Mouse (Mus musculus): ENCODE measurements around the gene Cmip.

Cmip gene

DNA sequence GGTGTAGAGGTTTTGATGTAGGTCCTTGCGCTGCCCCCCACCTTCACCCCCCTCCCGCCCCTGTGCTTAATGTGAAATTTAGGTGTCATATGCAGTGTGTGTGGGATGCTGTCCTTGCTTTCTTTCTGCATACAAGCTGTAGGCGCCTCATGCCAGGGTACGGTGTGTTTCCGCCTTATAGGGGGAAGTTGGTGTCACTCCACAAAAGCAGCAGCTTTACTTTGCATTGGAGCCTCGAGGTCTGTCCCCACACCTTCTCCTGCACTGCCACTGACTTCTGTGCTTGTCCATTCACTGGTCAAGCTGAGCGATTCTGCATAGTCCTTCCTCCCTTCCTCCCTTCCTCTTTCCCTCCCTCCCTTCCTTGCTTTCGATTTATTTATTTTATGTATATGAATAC, 250.8 kb downstream of the Cmip start:
- no peak for DNase-seq (ENCODE audit: low spot score)

All from ovary, postnatal 36 days (tissue).